9 mouse cellular contexts compared by ENCODE assay signal in the genomic region with DNA sequence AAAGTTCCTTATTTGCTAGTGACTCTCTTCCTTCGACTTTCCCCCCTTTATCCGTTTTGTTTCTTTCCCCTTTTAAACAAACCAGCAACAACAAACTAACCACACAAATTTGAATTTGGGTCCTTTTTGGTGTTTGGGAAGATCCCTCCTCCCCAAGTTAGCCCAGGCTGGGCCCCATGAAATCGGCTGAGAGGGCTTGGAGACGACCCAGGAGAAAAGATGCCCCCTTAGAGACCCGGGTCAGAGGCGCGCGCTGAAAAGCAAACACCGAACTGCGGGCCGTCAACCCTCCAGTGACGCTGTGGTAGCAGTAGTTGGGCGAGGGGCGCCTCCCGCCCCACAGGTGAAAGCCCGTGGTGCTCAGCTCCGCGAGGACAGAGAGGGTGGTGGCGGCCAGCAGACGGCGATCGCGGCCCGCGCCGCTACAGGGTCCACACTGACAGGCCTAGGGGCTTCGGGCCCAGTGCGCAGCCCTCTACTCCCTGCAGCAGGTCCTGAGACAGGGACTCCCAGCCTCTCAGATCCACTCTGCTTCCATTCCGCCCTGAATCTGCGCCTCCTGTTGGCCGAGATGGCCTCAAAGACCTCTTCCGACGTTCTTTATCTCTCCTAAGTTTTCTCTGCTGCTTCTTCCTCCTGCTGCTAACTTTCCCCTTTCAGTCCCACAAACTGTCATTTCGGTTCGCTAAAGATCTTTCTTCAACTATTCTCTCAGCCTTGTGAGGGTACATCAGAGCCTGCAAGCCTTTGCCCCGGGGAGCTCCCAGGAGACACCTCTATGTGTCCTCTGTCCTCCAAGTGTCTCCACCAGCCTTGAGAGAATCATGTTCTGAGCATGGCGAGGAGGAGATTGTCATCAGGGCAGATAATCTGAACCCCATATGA. TPM values are rescaled to one million over a fixed set of nuclear protein-coding genes. Genes with fewer than 3 reads are reported as not detected.
A peak's percentile ranks its signal among the peaks of the same experiment; 100 is the strongest.
DNase-seq lines count a peak whose midpoint lies in the region; ATAC-seq and TF ChIP-seq lines count a peak whose summit lies in the region.
"Had no signal": no experiment of that assay in that cellular context is flagged by ENCODE, and none has a peak within 500 bp of the region (broad histone marks: within the 10 kb centered on the region; RNA-seq: fewer than 3 reads in every experiment).

No protein-coding gene starts in this region.

- TF ChIP-seq CTCF in gastrocnemius, adult 2 months (IDR thresholded peaks at IDR 0.05) = peak; percentile 10; the same call in 1 of the 2 replicates
- peak; percentile 58 for TF ChIP-seq CTCF in lung, postnatal 0 days (IDR thresholded peaks at IDR 0.05)
- TF ChIP-seq CTCF in intestine, postnatal 0 days (IDR thresholded peaks at IDR 0.05; ENCODE audit: low read depth) = peak; percentile 66

- no peak overlapping the region for H3K4me2 ChIP-seq in lung, postnatal 0 days (replicated peaks; ENCODE audit: low read depth, low read length)
- H3K4me2 ChIP-seq in intestine, postnatal 0 days (replicated peaks; ENCODE audit: low read depth) = no peak overlapping the region

- peaks cover 87% of the 10 kb centered on the region for H3K27me3 ChIP-seq in lung, postnatal 0 days (replicated peaks; ENCODE audit: insufficient read depth, low read length)
- peaks cover 98% of the 10 kb centered on the region for H3K27me3 ChIP-seq in intestine, postnatal 0 days (replicated peaks; ENCODE audit: control insufficient read depth, insufficient read depth, low read length)

- ATAC-seq in lung, postnatal 0 days = no peak
- 0 out of 2 replicates have a peak, but pooled peaks have one; percentile 8 for ATAC-seq in intestine, postnatal 0 days
- ATAC-seq in erythroblast, adult 5-6 weeks (replicated peaks; ENCODE audit: low FRiP score, poor library complexity, severe bottlenecking) = no peak

- no peak for DNase-seq in gastrocnemius, adult 2 months
- DNase-seq in gastrocnemius, postnatal 4 days (ENCODE audit: low spot score in 2 of 2) = no peak
- no peak for DNase-seq in lung, postnatal 0 days (ENCODE audit: low spot score)
- DNase-seq in lung, adult 18-20 months = no peak
- peak; percentile 63 for DNase-seq in retina, postnatal 1 day
- no peak for DNase-seq in c-Kit-positive CD71-positive TER-119-positive erythroid progenitor cells, embryonic 14.5 days (ENCODE audit: low spot score)

- no peak overlapping the region for H3K9ac ChIP-seq in lung, postnatal 0 days (replicated peaks; ENCODE audit: low read depth)
- H3K9ac ChIP-seq in intestine, postnatal 0 days (ENCODE audit: low read depth, low read length) = no peak overlapping the region

- H3K4me1 ChIP-seq in lung, postnatal 0 days (ENCODE audit: insufficient read depth, low read depth, low read length) = no peaks in the 10 kb centered on the region
- no peaks in the 10 kb centered on the region for H3K4me1 ChIP-seq in intestine, postnatal 0 days (replicated peaks; ENCODE audit: control insufficient read depth, insufficient read depth, low read length)

- no peaks in the 10 kb centered on the region for H3K9me3 ChIP-seq in lung, postnatal 0 days (ENCODE audit: low read length)
- H3K9me3 ChIP-seq in intestine, postnatal 0 days (ENCODE audit: control insufficient read depth) = no peaks in the 10 kb centered on the region

- no peak overlapping the region for H3K27ac ChIP-seq in gastrocnemius, adult 2 months
- H3K27ac ChIP-seq in lung, postnatal 0 days (ENCODE audit: low read length) = no peak overlapping the region
- H3K27ac ChIP-seq in intestine, postnatal 0 days (ENCODE audit: low read depth, low read length) = no peak overlapping the region

- WGBS in lung, postnatal 0 days = 5% methylated on average over 33 of the region's 37 CpGs
- 3% methylated on average over 37 of the region's 37 CpGs for WGBS in intestine, postnatal 0 days

- intact Hi-C loops in gastrocnemius, adult 2 months (cut with DNase I) = no loop called here

- TF ChIP-seq EP300 in lung, postnatal 0 days (IDR thresholded peaks at IDR 0.05) = no peak

- H3K4me3 ChIP-seq in gastrocnemius, adult 2 months = no peak overlapping the region
- no peak overlapping the region for H3K4me3 ChIP-seq in lung, postnatal 0 days (ENCODE audit: low read depth, low read length)
- H3K4me3 ChIP-seq in intestine, postnatal 0 days (ENCODE audit: low read depth, low read length) = no peak overlapping the region

- no peaks in the 10 kb centered on the region for H3K36me3 ChIP-seq in lung, postnatal 0 days (ENCODE audit: insufficient read depth, low read length)
- H3K36me3 ChIP-seq in intestine, postnatal 0 days (ENCODE audit: control insufficient read depth, insufficient read depth) = no peaks in the 10 kb centered on the region

RNA-seq across cellular contexts. Expression of a gene that starts 3.5 kb away (rescaled TPM):
- not detected for total RNA-seq in gastrocnemius, adult 2 months (2021)
- not detected for total RNA-seq in gastrocnemius, postnatal 4 days (2021)
- polyA plus RNA-seq in lung, postnatal 0 days (2015; fragmentation: Nextera tagmentation; extraction: Ambion mirVana) = not detected in 2 replicates
- not detected in 2 replicates for polyA plus RNA-seq in intestine, postnatal 0 days (2015; fragmentation: Nextera tagmentation; extraction: Ambion mirVana)
- not detected in 2 replicates for total RNA-seq in erythroblast, adult 5-6 weeks (2015; ENCODE audit: low replicate concordance)
- not detected in 2 replicates for total RNA-seq in erythroblast, adult 5-6 weeks (2017; ENCODE audit: low replicate concordance)
- polyA plus RNA-seq: C2C12 had no signal

Comparison
In these comparisons a context has a peak if more than half of its experiments do, and no peak if none do; other contexts are left out.
1. CTCF ChIP-seq: peak in every context shown above with its lines; median percentile 66 in intestine, postnatal 0 days; 58 in lung, postnatal 0 days; 10 in gastrocnemius, adult 2 months.